Mouse (Mus musculus): ENCODE measurements around the gene Defb25. TPM values are rescaled to one million over a fixed set of nuclear protein-coding genes. Genes with fewer than 3 reads are reported as not detected.

Gene Defb25
- polyA plus RNA-seq (2015; fragmentation: Nextera tagmentation; extraction: Ambion mirVana) = not detected in 2 replicates

GRCm38 (mm10) chr2:152622953-152623352 lies at the start of gene Defb25:
Gene Defb25, minus strand, starts transcription at chr2:152623053.

GRCm38 (mm10) chr2:152669256-152669638 lies 46.4 kb upstream of the Defb25 start, which contains the start of gene H13:
Gene H13, plus strand, starts transcription at chr2:152669461.

GRCm38 (mm10) chr2:152626774-152627591 lies 4.1 kb upstream of the Defb25 start, which contains the start of gene Rem1:
Gene Rem1, plus strand, starts transcription at chr2:152626951.

GRCm38 (mm10) chr2:152604057-152604456 lies 18.8 kb downstream of the Defb25 start, which contains the start of gene Defb36:
Gene Defb36, plus strand, starts transcription at chr2:152604327.

GRCm38 (mm10) chr2:152599299-152599698 lies 23.6 kb downstream of the Defb25 start, which contains the start of gene Defb45:
Gene Defb45, minus strand, starts transcription at chr2:152599399.

GRCm38 (mm10) chr2:152580107-152580506 lies 42.7 kb downstream of the Defb25 start, which contains the start of gene Defb19:
Gene Defb19, minus strand, starts transcription at chr2:152580312.

Other genes with a start within 250 kb of the Defb25 start
- gene Nrsn2, start 246.4 kb downstream of the Defb25 start, polyA plus RNA-seq (2015; fragmentation: Nextera tagmentation; extraction: Ambion mirVana) = 97.7 and 99.5 TPM in 2 replicates
- gene Sox12, start 225.0 kb downstream of the Defb25 start, polyA plus RNA-seq (2015; fragmentation: Nextera tagmentation; extraction: Ambion mirVana) = 9.8 and 10.3 TPM in 2 replicates
- 15.7 and 16.3 TPM in 2 replicates for gene Zcchc3, start 208.0 kb downstream of the Defb25 start, polyA plus RNA-seq (2015; fragmentation: Nextera tagmentation; extraction: Ambion mirVana)
- 3.1 and 3.2 TPM in 2 replicates for gene 6820408C15Rik, start 207.5 kb downstream of the Defb25 start, polyA plus RNA-seq (2015; fragmentation: Nextera tagmentation; extraction: Ambion mirVana)
- not detected in 2 replicates for gene Defb23, start 158.4 kb downstream of the Defb25 start, polyA plus RNA-seq (2015; fragmentation: Nextera tagmentation; extraction: Ambion mirVana)
- not detected in 2 replicates for gene Defb20, start 146.0 kb downstream of the Defb25 start, polyA plus RNA-seq (2015; fragmentation: Nextera tagmentation; extraction: Ambion mirVana)
- gene Defb22, start 132.9 kb downstream of the Defb25 start, polyA plus RNA-seq (2015; fragmentation: Nextera tagmentation; extraction: Ambion mirVana) = not detected in 2 replicates
- not detected in 2 replicates for gene Defb26, start 111.4 kb downstream of the Defb25 start, polyA plus RNA-seq (2015; fragmentation: Nextera tagmentation; extraction: Ambion mirVana)
- gene Defb28, start 104.8 kb downstream of the Defb25 start, polyA plus RNA-seq (2015; fragmentation: Nextera tagmentation; extraction: Ambion mirVana) = not detected in 2 replicates
- not detected in 2 replicates for gene Defb29, start 83.0 kb downstream of the Defb25 start, polyA plus RNA-seq (2015; fragmentation: Nextera tagmentation; extraction: Ambion mirVana)
- gene Gm17416, start 53.7 kb downstream of the Defb25 start, polyA plus RNA-seq (2015; fragmentation: Nextera tagmentation; extraction: Ambion mirVana) = not detected in 2 replicates
- not detected in 2 replicates for gene Defb21, start 50.3 kb downstream of the Defb25 start, polyA plus RNA-seq (2015; fragmentation: Nextera tagmentation; extraction: Ambion mirVana)
- gene Defb19, start 42.7 kb downstream of the Defb25 start, polyA plus RNA-seq (2015; fragmentation: Nextera tagmentation; extraction: Ambion mirVana) = not detected in 2 replicates
- not detected in 2 replicates for gene Defb45, start 23.7 kb downstream of the Defb25 start, polyA plus RNA-seq (2015; fragmentation: Nextera tagmentation; extraction: Ambion mirVana)
- not detected in 2 replicates for gene Defb36, start 18.7 kb downstream of the Defb25 start, polyA plus RNA-seq (2015; fragmentation: Nextera tagmentation; extraction: Ambion mirVana)
- 0.92 and 0.96 TPM in 2 replicates for gene Rem1, start 3.9 kb upstream of the Defb25 start, polyA plus RNA-seq (2015; fragmentation: Nextera tagmentation; extraction: Ambion mirVana)
- 139 and 149 TPM in 2 replicates for gene H13, start 46.4 kb upstream of the Defb25 start, polyA plus RNA-seq (2015; fragmentation: Nextera tagmentation; extraction: Ambion mirVana)
- 33.4 and 40.2 TPM in 2 replicates for gene Mcts2, start 64.0 kb upstream of the Defb25 start, polyA plus RNA-seq (2015; fragmentation: Nextera tagmentation; extraction: Ambion mirVana)
- 66.5 and 81.4 TPM in 2 replicates for gene Id1, start 113.2 kb upstream of the Defb25 start, polyA plus RNA-seq (2015; fragmentation: Nextera tagmentation; extraction: Ambion mirVana)
- 4.0 and 4.9 TPM in 2 replicates for gene Cox4i2, start 131.1 kb upstream of the Defb25 start, polyA plus RNA-seq (2015; fragmentation: Nextera tagmentation; extraction: Ambion mirVana)
- 83.6 and 92.9 TPM in 2 replicates for gene Bcl2l1, start 208.7 kb upstream of the Defb25 start, polyA plus RNA-seq (2015; fragmentation: Nextera tagmentation; extraction: Ambion mirVana)
- 6.6 TPM in 2 replicates for gene Tpx2, start 224.9 kb upstream of the Defb25 start, polyA plus RNA-seq (2015; fragmentation: Nextera tagmentation; extraction: Ambion mirVana)